Mouse (Mus musculus) adrenal gland, postnatal 4 days (tissue): Measurements from ENCODE around the gene Desi1. TPM values are rescaled to one million over a fixed set of nuclear protein-coding genes. Genes with fewer than 3 reads are reported as not detected.

Source experiments
- total RNA-seq, 2 experiments: library from RNA; stranded (reverse); gene quantifications; 2 replicates each; pipeline ENCODE4 v1.2.3; 2021

The Desi1 gene
- total RNA-seq, 2 experiments from 2014 or later = 83.6 to 95.1 TPM

Other genes starting within 250 kb of the Desi1 start
- gene Tef, start 231.4 kb downstream of the Desi1 start, total RNA-seq = 10 to 100 TPM; 84.6 to 86.1 TPM
- gene Tob2, start 175.1 kb downstream of the Desi1 start, total RNA-seq = 10 to 100 TPM; 66.2 to 67.2 TPM
- 10 to 100 TPM; 62.7 to 71.2 TPM for gene Phf5a, start 162.0 kb downstream of the Desi1 start, total RNA-seq
- 100 to 1,000 TPM; 498 to 540 TPM for gene Aco2, start 161.6 kb downstream of the Desi1 start, total RNA-seq
- gene Polr3h, start 107.6 kb downstream of the Desi1 start, total RNA-seq = 10 to 100 TPM; 25.3 to 27.9 TPM
- 10 to 100 TPM; 52.8 to 55.7 TPM for gene Csdc2, start 97.1 kb downstream of the Desi1 start, total RNA-seq
- gene Pmm1, start 72.9 kb downstream of the Desi1 start, total RNA-seq = 100 to 1,000 TPM in 1 of 2 experiments, 10 to 100 TPM in 1; 94.6 to 101 TPM
- not detected for gene 1700029P11Rik, start 53.3 kb downstream of the Desi1 start, total RNA-seq
- gene Xrcc6, start 46.0 kb downstream of the Desi1 start, total RNA-seq = 10 to 100 TPM; 89.4 to 92.6 TPM
- 100 to 1,000 TPM in 1 of 2 experiments, 10 to 100 TPM in 1; 92.5 to 102 TPM for gene Snu13, start 13.7 kb upstream of the Desi1 start, total RNA-seq
- gene 4930407I10Rik, start 25.3 kb upstream of the Desi1 start, total RNA-seq = not detected
- 1 to 10 TPM; 3.5 to 3.8 TPM for gene Mei1, start 36.1 kb upstream of the Desi1 start, total RNA-seq
- gene Ccdc134, start 94.1 kb upstream of the Desi1 start, total RNA-seq = 10 to 100 TPM; 11.1 to 11.3 TPM
- gene Srebf2, start 113.3 kb upstream of the Desi1 start, total RNA-seq = 10 to 100 TPM; 54.6 to 71.7 TPM
- under 1 TPM; 0.70 to 0.79 TPM for gene Shisa8, start 179.0 kb upstream of the Desi1 start, total RNA-seq
- 1 to 10 TPM in 1 of 2 experiments, under 1 TPM in 1; 0.65 to 1.5 TPM for gene Tnfrsf13c, start 190.5 kb upstream of the Desi1 start, total RNA-seq
- 10 to 100 TPM; 12.8 to 16.8 TPM for gene Cenpm, start 210.9 kb upstream of the Desi1 start, total RNA-seq
- under 1 TPM; 0.40 to 0.56 TPM for gene 1500009C09Rik, start 218.5 kb upstream of the Desi1 start, total RNA-seq
- gene Sept3, start 241.0 kb upstream of the Desi1 start, total RNA-seq = 10 to 100 TPM; 13.3 to 17.7 TPM